Mouse (Mus musculus) limb, embryonic 10.5 days (tissue): ENCODE data around the gene Mrpl16. TPM values are rescaled to one million over a fixed set of nuclear protein-coding genes. Genes with fewer than 3 reads are reported as not detected.

Experiments
- DNase-seq: peaks from one replicate; pipeline ENCODE4 v3.0.0-alpha.2; 2017; ENCODE audit warnings: low spot score
- H3K27ac ChIP-seq: fragments of 300-500 bp; sonication (generic); 2 replicates; pipeline ENCODE4 v1.5.1; 2016; ENCODE audit warnings: mild to moderate bottlenecking
- H3K27me3 ChIP-seq: fragments of 300-500 bp; sonication (generic); 2 replicates; pipeline ENCODE4 v1.6.1; 2016; ENCODE audit warnings: low read depth, mild to moderate bottlenecking; ENCODE audit not compliant: poor library complexity, severe bottlenecking
- H3K36me3 ChIP-seq: fragments of 300-500 bp; sonication (generic); 2 replicates; pipeline ENCODE4 v1.6.1; 2016; ENCODE audit warnings: mild to moderate bottlenecking, moderate library complexity
- H3K4me1 ChIP-seq: fragments of 300-500 bp; sonication (generic); 2 replicates; pipeline ENCODE4 v1.6.1; 2016
- H3K4me3 ChIP-seq: fragments of 300-500 bp; sonication (generic); 2 replicates; pipeline ENCODE4 v1.5.1; 2016; ENCODE audit warnings: mild to moderate bottlenecking, moderate library complexity
- H3K9me3 ChIP-seq: fragments of 300-500 bp; sonication (generic); replicated peaks from 2 replicates; pipeline ENCODE4 v1.6.1; 2016; ENCODE audit warnings: mild to moderate bottlenecking
- WGBS: fragments of 180-500 bp; shearing (Covaris S2); methylation state at CpG from one replicate; pipeline ENCODE4 v1.1.7; 2016; 5-methylcytosine and 5-hydroxymethylcytosine counted together
- polyA plus RNA-seq: library from polyadenylated mRNA; unstranded; fragments of >200 nt; fragmentation: Nextera tagmentation; extraction: Ambion mirVana; gene quantifications from 2 replicates; pipeline ENCODE4 v1.2.1, GENCODE M21; 2016

Gene Mrpl16
- polyA plus RNA-seq, 1 experiment from 2014 or later = 54.2 TPM

GRCm38 (mm10) chr19:11777191-11777865, 7.1 kb downstream of the Mrpl16 start:
- Histone ChIP-seq H3K36me3 (peaks cover 47% of the 10 kb centered on the region), H3K4me3 (no peak overlapping the region), H3K27me3 (no peaks in the 10 kb centered on the region), H3K4me1 (no peaks in the 10 kb centered on the region), H3K9me3 (no peaks in the 10 kb centered on the region), H3K27ac (no peak overlapping the region)
- DNase-seq = peak; percentile 62
- 69% methylated on average over 7 of the region's 7 CpGs for WGBS

GRCm38 (mm10) chr19:11785409-11786154, 15.4 kb downstream of the Mrpl16 start:
- Histone ChIP-seq H3K9me3 (no peaks in the 10 kb centered on the region), H3K36me3 (no peaks in the 10 kb centered on the region), H3K4me1 (no peaks in the 10 kb centered on the region), H3K27ac (no peak overlapping the region), H3K4me3 (no peak overlapping the region), H3K27me3 (no peaks in the 10 kb centered on the region)
- WGBS = 94% methylated on average over 14 of the region's 14 CpGs
- no peak for DNase-seq

- Histone ChIP-seq H3K4me3 (no peak overlapping the region), H3K36me3 (no peaks in the 10 kb centered on the region), H3K27ac (no peak overlapping the region), H3K9me3 (no peaks in the 10 kb centered on the region), H3K4me1 (no peaks in the 10 kb centered on the region), H3K27me3 (no peaks in the 10 kb centered on the region)
- 93% methylated on average over 6 of the region's 6 CpGs for WGBS
- no peak for DNase-seq
These were observed 17.6 kb downstream of the Mrpl16 start for GRCm38 (mm10) chr19:11787826-11788225.

GRCm38 (mm10) chr19:11788876-11789275, 18.7 kb downstream of the Mrpl16 start:
- H3K27me3 ChIP-seq = no peaks in the 10 kb centered on the region
- WGBS = 88% methylated on average over 6 of the region's 6 CpGs
- H3K36me3 ChIP-seq = no peaks in the 10 kb centered on the region
- no peaks in the 10 kb centered on the region for H3K4me1 ChIP-seq
- no peak for DNase-seq
- H3K4me3 ChIP-seq = no peak overlapping the region
- no peak overlapping the region for H3K27ac ChIP-seq
- H3K9me3 ChIP-seq = no peaks in the 10 kb centered on the region

GRCm38 (mm10) chr19:11791825-11792224, 21.6 kb downstream of the Mrpl16 start:
- no peak overlapping the region for H3K4me3 ChIP-seq
- no peaks in the 10 kb centered on the region for H3K27me3 ChIP-seq
- no peaks in the 10 kb centered on the region for H3K4me1 ChIP-seq
- DNase-seq = no peak
- no peaks in the 10 kb centered on the region for H3K36me3 ChIP-seq
- H3K27ac ChIP-seq = no peak overlapping the region
- WGBS = 80% methylated on average over 5 of the region's 5 CpGs
- no peaks in the 10 kb centered on the region for H3K9me3 ChIP-seq

GRCm38 (mm10) chr19:11793741-11794359, 23.7 kb downstream of the Mrpl16 start:
- WGBS = 87% methylated on average over 2 of the region's 2 CpGs
- Histone ChIP-seq H3K9me3 (no peaks in the 10 kb centered on the region), H3K4me1 (no peaks in the 10 kb centered on the region), H3K27me3 (no peaks in the 10 kb centered on the region), H3K4me3 (no peak overlapping the region), H3K36me3 (no peaks in the 10 kb centered on the region), H3K27ac (no peak overlapping the region)
- DNase-seq = no peak

GRCm38 (mm10) chr19:11794447-11794846, 24.3 kb downstream of the Mrpl16 start:
- no peaks in the 10 kb centered on the region for H3K9me3 ChIP-seq
- no peaks in the 10 kb centered on the region for H3K36me3 ChIP-seq
- H3K27ac ChIP-seq = no peak overlapping the region
- 86% methylated on average over 6 of the region's 6 CpGs for WGBS
- no peaks in the 10 kb centered on the region for H3K27me3 ChIP-seq
- no peaks in the 10 kb centered on the region for H3K4me1 ChIP-seq
- H3K4me3 ChIP-seq = no peak overlapping the region
- DNase-seq = no peak

GRCm38 (mm10) chr19:11800531-11801315, 30.5 kb downstream of the Mrpl16 start:
- no peaks in the 10 kb centered on the region for H3K36me3 ChIP-seq
- no peaks in the 10 kb centered on the region for H3K4me1 ChIP-seq
- DNase-seq = no peak
- 82% methylated on average over 8 of the region's 8 CpGs for WGBS
- no peak overlapping the region for H3K27ac ChIP-seq
- no peaks in the 10 kb centered on the region for H3K27me3 ChIP-seq
- H3K4me3 ChIP-seq = no peak overlapping the region
- no peaks in the 10 kb centered on the region for H3K9me3 ChIP-seq

- no peaks in the 10 kb centered on the region for H3K4me1 ChIP-seq
- no peaks in the 10 kb centered on the region for H3K27me3 ChIP-seq
- H3K36me3 ChIP-seq = no peaks in the 10 kb centered on the region
- 83% methylated on average over 1 of the region's 1 CpGs for WGBS
- H3K4me3 ChIP-seq = no peak overlapping the region
- H3K9me3 ChIP-seq = no peaks in the 10 kb centered on the region
- no peak overlapping the region for H3K27ac ChIP-seq
- DNase-seq = no peak
These were observed 34.2 kb downstream of the Mrpl16 start for GRCm38 (mm10) chr19:11804423-11804822.

GRCm38 (mm10) chr19:11807251-11807650, 37.1 kb downstream of the Mrpl16 start:
- WGBS = 82% methylated on average over 2 of the region's 2 CpGs
- no peak for DNase-seq
- Histone ChIP-seq H3K4me3 (no peak overlapping the region), H3K9me3 (no peaks in the 10 kb centered on the region), H3K4me1 (no peaks in the 10 kb centered on the region), H3K36me3 (no peaks in the 10 kb centered on the region), H3K27me3 (no peaks in the 10 kb centered on the region), H3K27ac (no peak overlapping the region)

- no peaks in the 10 kb centered on the region for H3K36me3 ChIP-seq
- no peak for DNase-seq
- H3K4me1 ChIP-seq = no peaks in the 10 kb centered on the region
- no peak overlapping the region for H3K4me3 ChIP-seq
- 81% methylated on average over 6 of the region's 6 CpGs for WGBS
- H3K27ac ChIP-seq = no peak overlapping the region
- H3K9me3 ChIP-seq = no peaks in the 10 kb centered on the region
- no peaks in the 10 kb centered on the region for H3K27me3 ChIP-seq
These were observed 37.6 kb downstream of the Mrpl16 start for GRCm38 (mm10) chr19:11807822-11808221.

GRCm38 (mm10) chr19:11808452-11808851, 38.3 kb downstream of the Mrpl16 start:
- Histone ChIP-seq H3K4me1 (no peaks in the 10 kb centered on the region), H3K36me3 (no peaks in the 10 kb centered on the region), H3K9me3 (no peaks in the 10 kb centered on the region), H3K4me3 (no peak overlapping the region), H3K27me3 (no peaks in the 10 kb centered on the region), H3K27ac (no peak overlapping the region)
- 95% methylated on average over 2 of the region's 2 CpGs for WGBS
- DNase-seq = no peak
